Mouse (Mus musculus) stomach, embryonic 14.5 days (tissue): ENCODE data around the gene Cblc. TPM values are rescaled to one million over a fixed set of nuclear protein-coding genes. Genes with fewer than 3 reads are reported as not detected.

Experiments
- ATAC-seq: fragments of 200-750 bp; cut with Nextera tagmentation; 2 replicates; pipeline ENCODE4 v1.8.0; 2017; ENCODE audit warnings: low read depth, moderate TSS enrichment; ENCODE audit not compliant: insufficient number of reproducible peaks, insufficient read depth, low FRiP score
- H3K27ac ChIP-seq: fragments of 300-500 bp; sonication (generic); 2 replicates; pipeline ENCODE4 v1.5.1; 2014; ENCODE audit warnings: mild to moderate bottlenecking, low read length, moderate library complexity, mixed read lengths
- H3K27me3 ChIP-seq: fragments of 300-500 bp; sonication (generic); 2 replicates; pipeline ENCODE4 v1.6.1; 2014; ENCODE audit warnings: low read length, control low read depth, mixed read lengths; ENCODE audit not compliant: control insufficient read depth, insufficient read depth
- H3K36me3 ChIP-seq: fragments of 300-500 bp; sonication (generic); 2 replicates; pipeline ENCODE4 v1.6.1; 2014; ENCODE audit warnings: mild to moderate bottlenecking, control low read depth, low read length, moderate library complexity, mixed read lengths; ENCODE audit not compliant: control insufficient read depth, insufficient read depth
- H3K4me1 ChIP-seq: fragments of 300-500 bp; sonication (generic); 2 replicates; pipeline ENCODE4 v1.6.1; 2014; ENCODE audit warnings: low read length, control low read depth, mixed read lengths; ENCODE audit not compliant: control insufficient read depth, insufficient read depth
- H3K4me2 ChIP-seq: fragments of 300-500 bp; sonication (generic); replicated peaks from 2 replicates; pipeline ENCODE4 v1.6.1; 2014; ENCODE audit warnings: low read depth, low read length, control low read depth
- H3K4me3 ChIP-seq: fragments of 300-500 bp; sonication (generic); 2 replicates; pipeline ENCODE4 v1.5.1; 2014; ENCODE audit warnings: low read depth, low read length, control low read depth
- H3K9ac ChIP-seq: fragments of 300-500 bp; sonication (generic); replicated peaks from 2 replicates; pipeline ENCODE4 v1.6.1; 2014; ENCODE audit warnings: low read depth, mild to moderate bottlenecking, control low read depth, low read length, moderate library complexity, mixed read lengths
- H3K9me3 ChIP-seq: fragments of 300-500 bp; sonication (generic); 2 replicates; pipeline ENCODE4 v1.6.1; 2016; ENCODE audit warnings: low read depth, low read length, control low read depth; ENCODE audit not compliant: control insufficient read depth
- WGBS: fragments of 180-500 bp; shearing (Covaris S2); extraction: QIAGEN DNeasy Blood & Tissue Kit; methylation state at CpG from one replicate; pipeline ENCODE4 v1.1.7; 2014; 5-methylcytosine and 5-hydroxymethylcytosine counted together
- polyA plus RNA-seq: library from polyadenylated mRNA; unstranded; fragments of >200 nt; fragmentation: Nextera tagmentation; extraction: Ambion mirVana; gene quantifications from 2 replicates; pipeline ENCODE4 v1.2.1, GENCODE M21; 2014

The Cblc gene
- polyA plus RNA-seq = 15.1 and 17.7 TPM in 2 replicates

DNA sequence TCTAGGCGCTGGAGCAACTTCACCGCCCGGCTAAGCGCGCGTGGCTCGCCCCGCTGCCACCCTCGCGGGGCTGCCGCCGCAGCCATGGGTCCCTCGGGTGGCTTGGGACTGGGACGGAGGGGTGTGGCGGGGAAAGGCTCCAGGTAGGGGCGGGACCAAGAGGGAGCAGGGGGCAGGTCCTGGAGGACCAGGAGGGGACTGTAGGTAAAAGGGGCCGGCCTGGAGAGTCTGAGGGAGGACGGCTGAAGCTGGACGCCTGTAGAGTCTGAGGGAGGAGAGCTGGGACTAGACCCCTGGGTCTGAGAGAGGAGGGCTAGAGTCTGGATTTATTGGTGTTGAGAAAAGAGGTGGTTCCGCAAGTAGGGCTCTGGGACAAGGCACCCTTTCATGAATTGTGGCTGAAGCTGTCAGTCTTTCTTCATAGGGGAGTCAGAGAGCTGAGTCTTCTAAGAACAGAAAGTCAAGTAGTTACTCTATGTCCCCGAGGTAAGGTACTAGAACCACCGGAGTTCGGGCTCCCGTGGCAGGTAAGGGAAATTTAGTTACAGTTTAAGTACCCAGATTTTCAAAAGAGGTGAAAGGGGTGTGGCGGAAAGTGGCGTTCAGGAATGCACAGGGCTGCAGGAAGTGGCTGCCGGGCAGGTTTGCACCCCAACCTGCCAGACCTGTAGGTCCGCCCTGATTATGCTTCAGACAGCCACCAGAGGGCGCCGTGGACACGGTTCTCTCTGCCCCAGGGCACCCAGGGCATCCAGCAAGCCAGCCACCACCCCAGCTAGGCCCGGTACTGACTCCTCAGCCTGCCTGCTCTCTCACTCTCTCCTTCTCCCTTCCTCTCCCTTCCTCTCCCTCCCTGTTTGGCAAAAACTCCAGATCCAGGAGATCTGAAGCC is at the start of gene Cblc:
Gene Cblc (minus strand): TSS at position 113 of the 892 bp plus-strand sequence.
- Histone ChIP-seq H3K27ac (peak within 1 kb of the TSS; percentile 80), H3K36me3 (no peaks in the 10 kb centered on the region), H3K9me3 (no peaks in the 10 kb centered on the region), H3K4me1 (no peaks in the 10 kb centered on the region), H3K9ac (peak within 1 kb of the TSS; percentile 25; the same call in 1 of the 2 replicates), H3K4me3 (peak within 1 kb of the TSS; percentile 34), H3K27me3 (peaks cover 14% of the 10 kb centered on the region; the same call in 1 of the 2 replicates), H3K4me2 (peak within 1 kb of the TSS; percentile 40)
- 3% methylated on average over 32 of the region's 32 CpGs for WGBS
- ATAC-seq = peak; percentile 90

DNA sequence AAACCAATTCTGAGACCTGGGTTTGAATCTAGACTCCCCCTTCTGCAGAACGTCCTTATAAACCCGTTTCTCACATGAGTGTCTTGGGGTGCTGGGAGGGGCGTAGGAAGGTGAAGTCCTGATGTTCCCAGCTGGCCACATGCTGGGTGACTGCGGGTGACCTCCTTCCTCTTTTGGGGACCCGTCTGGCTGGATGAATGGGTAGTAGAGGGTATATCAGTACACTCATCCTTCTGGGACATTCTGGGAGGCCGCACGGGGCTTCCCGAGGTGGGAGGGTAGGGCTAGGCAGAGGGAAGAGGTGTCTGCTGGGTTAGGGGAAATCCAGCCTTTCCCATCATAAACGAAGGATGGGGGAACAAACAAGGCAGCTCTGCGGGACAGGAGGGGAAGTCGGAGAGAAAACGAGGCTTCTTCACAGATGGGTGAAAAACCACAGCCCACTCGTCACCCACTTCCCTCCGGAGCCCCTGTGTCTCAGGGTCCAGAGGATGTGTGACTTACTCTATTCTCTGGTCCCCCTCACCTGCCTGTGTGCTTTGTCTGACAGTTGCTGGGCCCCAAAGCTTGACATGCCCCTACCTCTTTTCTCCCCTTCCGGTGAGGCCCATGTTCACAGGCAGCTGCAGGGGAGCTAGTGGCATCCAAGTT is 48.0 kb upstream of the Cblc start:
- Histone ChIP-seq H3K9ac (no peak overlapping the region), H3K27me3 (no peaks in the 10 kb centered on the region), H3K9me3 (no peaks in the 10 kb centered on the region), H3K27ac (no peak overlapping the region), H3K4me3 (no peak overlapping the region), H3K4me1 (no peaks in the 10 kb centered on the region), H3K4me2 (no peak overlapping the region), H3K36me3 (no peaks in the 10 kb centered on the region)
- ATAC-seq = no peak
- WGBS = 69% methylated on average over 15 of the region's 15 CpGs

DNA sequence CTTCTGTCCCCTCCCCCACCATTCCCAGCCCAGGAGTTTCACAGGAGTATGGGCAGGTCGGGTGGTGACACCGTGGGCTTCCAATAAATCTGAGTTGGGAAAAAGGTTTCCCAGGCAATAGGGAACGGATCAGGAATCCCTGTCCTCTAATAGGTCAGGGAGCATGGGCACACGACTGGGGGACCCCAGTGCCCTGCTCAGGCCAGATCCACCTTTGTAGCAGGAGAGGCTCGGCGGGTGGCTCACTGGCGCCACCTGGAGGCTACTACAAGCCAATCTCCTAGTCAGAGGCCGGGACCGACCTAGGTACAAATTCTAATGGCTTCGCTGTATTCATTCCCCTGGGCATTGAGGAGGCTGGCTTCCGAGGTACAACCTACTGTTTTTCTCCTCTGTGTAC is 47.0 kb upstream of the Cblc start:
- H3K4me3 ChIP-seq = no peak overlapping the region
- no peak overlapping the region for H3K4me2 ChIP-seq

DNA sequence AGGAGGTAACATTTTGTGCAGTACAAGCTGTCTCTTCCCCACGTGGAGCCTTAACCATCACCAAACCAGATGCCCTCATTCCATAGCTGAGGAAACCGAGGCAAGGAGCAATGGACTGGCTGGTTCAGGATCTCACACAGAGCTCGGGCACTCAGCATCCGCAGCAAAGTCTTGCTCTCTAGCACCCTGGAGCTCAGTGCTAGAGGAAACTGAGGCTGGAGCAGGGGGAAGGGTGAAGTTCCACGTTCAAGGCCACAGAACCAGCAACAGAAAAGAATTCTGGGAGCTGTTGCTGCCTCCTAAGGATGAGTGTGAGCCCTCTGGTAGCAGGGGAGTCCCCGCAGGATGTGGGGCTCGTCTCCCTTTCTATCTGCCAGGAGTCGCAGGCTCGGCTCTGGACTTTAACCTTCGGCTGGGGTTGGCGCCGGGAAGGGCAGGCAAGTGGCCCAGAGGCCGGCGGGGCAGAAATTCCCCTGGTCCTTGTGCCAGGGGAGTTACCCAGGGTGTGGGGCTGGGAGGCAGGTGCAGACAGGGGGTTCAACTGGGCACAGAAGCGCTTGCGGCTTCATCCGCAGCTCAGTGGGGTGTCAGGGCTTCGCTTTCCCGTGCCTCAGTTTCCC is 46.4 kb upstream of the Cblc start:
- no peak overlapping the region for H3K4me3 ChIP-seq
- no peak for ATAC-seq
- H3K9ac ChIP-seq = no peak overlapping the region
- H3K4me2 ChIP-seq = no peak overlapping the region
- no peaks in the 10 kb centered on the region for H3K9me3 ChIP-seq
- H3K27ac ChIP-seq = no peak overlapping the region
- H3K36me3 ChIP-seq = no peaks in the 10 kb centered on the region
- no peaks in the 10 kb centered on the region for H3K27me3 ChIP-seq
- no peaks in the 10 kb centered on the region for H3K4me1 ChIP-seq
- WGBS = 30% methylated on average over 19 of the region's 19 CpGs

More for the DNA sequence above, 47.0 kb upstream of the Cblc start:
- ATAC-seq = peak; percentile 59; the same call in 1 of the 2 replicates
- Histone ChIP-seq H3K4me1 (no peaks in the 10 kb centered on the region), H3K9me3 (no peaks in the 10 kb centered on the region), H3K27ac (no peak overlapping the region), H3K9ac (no peak overlapping the region), H3K27me3 (no peaks in the 10 kb centered on the region), H3K36me3 (no peaks in the 10 kb centered on the region)
- 6% methylated on average over 11 of the region's 11 CpGs for WGBS

DNA sequence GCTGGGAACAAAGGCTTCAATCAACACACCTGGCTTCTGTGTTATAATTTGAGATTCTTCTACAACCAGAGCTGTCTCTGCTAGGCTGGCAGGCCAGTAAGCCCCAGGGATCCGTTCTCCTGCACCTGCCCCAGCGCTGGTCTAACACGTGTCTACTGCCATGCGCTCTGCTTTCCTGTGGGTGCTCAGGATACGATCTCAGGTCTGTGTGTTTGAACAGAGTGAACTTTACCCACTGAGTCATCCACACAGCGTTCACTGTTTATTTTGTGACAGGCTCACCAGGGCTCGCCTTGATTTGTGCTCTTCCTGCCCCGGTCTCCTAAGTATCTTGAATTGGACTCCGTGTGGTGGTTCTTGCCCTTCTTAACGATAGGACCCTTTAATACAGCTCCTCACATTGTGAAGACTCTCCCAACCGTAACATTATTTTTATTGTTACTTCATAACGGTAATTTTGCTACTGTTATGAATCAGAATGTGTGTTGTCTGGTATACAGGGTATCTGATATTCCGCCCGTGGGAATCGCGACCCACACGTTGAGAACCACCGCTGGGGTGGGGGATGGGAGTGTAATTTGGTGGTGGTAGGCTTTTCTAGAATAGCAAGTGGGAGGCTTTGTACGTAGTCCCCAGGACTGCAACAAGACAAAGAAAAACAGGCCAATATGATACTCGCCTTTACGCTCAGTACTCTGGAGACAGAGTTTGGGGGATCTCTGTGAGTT is 45.2 kb upstream of the Cblc start:
- no peak overlapping the region for H3K4me3 ChIP-seq
- no peaks in the 10 kb centered on the region for H3K4me1 ChIP-seq
- 66% methylated on average over 21 of the region's 21 CpGs for WGBS
- peak overlapping the region; percentile 66; the same call in 1 of the 2 replicates for H3K27ac ChIP-seq
- no peaks in the 10 kb centered on the region for H3K27me3 ChIP-seq
- no peaks in the 10 kb centered on the region for H3K36me3 ChIP-seq
- H3K9ac ChIP-seq = no peak overlapping the region
- no peaks in the 10 kb centered on the region for H3K9me3 ChIP-seq
- no peak overlapping the region for H3K4me2 ChIP-seq
- ATAC-seq = peak; percentile 87

DNA sequence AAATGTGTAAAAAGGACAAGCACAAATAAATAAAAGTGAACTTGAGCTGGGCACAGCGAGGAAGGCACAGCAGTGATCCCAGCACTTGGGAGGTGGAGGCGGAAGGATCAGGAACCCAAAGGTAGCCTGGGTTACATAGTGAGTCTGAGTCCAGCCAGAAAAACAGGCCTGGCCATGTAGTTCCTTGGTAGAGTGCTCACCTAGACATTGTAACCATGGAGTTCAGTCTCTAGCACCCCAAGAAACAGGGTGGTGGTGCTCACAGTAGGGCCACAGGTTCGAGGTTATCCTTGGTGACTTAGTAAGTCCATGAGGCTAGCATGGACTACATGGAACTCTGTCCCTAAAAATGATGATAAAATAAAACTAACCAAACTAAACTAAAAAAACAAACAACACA is 44.3 kb upstream of the Cblc start:
- no peak overlapping the region for H3K4me2 ChIP-seq
- H3K4me3 ChIP-seq = no peak overlapping the region
- no peak overlapping the region for H3K9ac ChIP-seq
- no peak for ATAC-seq
- H3K27me3 ChIP-seq = no peaks in the 10 kb centered on the region
- no peaks in the 10 kb centered on the region for H3K9me3 ChIP-seq
- no peak overlapping the region for H3K27ac ChIP-seq
- WGBS = 81% methylated on average over 3 of the region's 3 CpGs
- H3K36me3 ChIP-seq = no peaks in the 10 kb centered on the region
- no peaks in the 10 kb centered on the region for H3K4me1 ChIP-seq

GRCm38 (mm10) chr7:19840371-19840770 is 43.8 kb upstream of the Cblc start:
- no peak overlapping the region for H3K27ac ChIP-seq
- 76% methylated on average over 4 of the region's 4 CpGs for WGBS

DNA sequence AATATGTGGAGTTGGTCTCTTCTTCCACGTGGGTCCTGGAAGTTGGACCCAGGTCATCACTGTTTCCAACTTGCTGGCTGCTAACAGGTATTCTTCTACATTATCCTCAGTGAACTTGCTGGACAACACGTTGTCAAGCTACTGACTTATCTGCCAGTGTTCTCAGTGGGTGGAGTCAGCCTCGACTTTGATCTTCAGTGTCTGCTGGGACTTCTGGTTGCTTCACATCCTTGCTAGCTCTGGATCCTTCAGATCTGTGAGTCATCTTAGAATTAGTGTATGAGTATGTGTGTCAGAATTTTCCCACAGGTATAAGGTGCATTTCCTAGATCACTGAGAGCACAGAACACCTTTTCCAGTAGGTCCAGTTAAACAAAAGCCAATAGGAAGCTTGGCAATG is 40.2 kb upstream of the Cblc start:
- no peak overlapping the region for H3K4me2 ChIP-seq
- no peak overlapping the region for H3K4me3 ChIP-seq
- no peaks in the 10 kb centered on the region for H3K4me1 ChIP-seq
- ATAC-seq = no peak
- no peak overlapping the region for H3K27ac ChIP-seq
- H3K9ac ChIP-seq = no peak overlapping the region
- no peaks in the 10 kb centered on the region for H3K36me3 ChIP-seq
- H3K27me3 ChIP-seq = no peaks in the 10 kb centered on the region
- 59% methylated on average over 3 of the region's 3 CpGs for WGBS
- no peaks in the 10 kb centered on the region for H3K9me3 ChIP-seq

More at GRCm38 (mm10) chr7:19840371-19840770, 43.8 kb upstream of the Cblc start:
- Histone ChIP-seq H3K36me3 (no peaks in the 10 kb centered on the region), H3K4me1 (no peaks in the 10 kb centered on the region), H3K9ac (no peak overlapping the region), H3K9me3 (no peaks in the 10 kb centered on the region), H3K4me2 (no peak overlapping the region), H3K27me3 (no peaks in the 10 kb centered on the region), H3K4me3 (no peak overlapping the region)
- ATAC-seq = no peak
